Mouse (Mus musculus): ENCODE results near the gene Slc9b2.

Gene Slc9b2

DNA sequence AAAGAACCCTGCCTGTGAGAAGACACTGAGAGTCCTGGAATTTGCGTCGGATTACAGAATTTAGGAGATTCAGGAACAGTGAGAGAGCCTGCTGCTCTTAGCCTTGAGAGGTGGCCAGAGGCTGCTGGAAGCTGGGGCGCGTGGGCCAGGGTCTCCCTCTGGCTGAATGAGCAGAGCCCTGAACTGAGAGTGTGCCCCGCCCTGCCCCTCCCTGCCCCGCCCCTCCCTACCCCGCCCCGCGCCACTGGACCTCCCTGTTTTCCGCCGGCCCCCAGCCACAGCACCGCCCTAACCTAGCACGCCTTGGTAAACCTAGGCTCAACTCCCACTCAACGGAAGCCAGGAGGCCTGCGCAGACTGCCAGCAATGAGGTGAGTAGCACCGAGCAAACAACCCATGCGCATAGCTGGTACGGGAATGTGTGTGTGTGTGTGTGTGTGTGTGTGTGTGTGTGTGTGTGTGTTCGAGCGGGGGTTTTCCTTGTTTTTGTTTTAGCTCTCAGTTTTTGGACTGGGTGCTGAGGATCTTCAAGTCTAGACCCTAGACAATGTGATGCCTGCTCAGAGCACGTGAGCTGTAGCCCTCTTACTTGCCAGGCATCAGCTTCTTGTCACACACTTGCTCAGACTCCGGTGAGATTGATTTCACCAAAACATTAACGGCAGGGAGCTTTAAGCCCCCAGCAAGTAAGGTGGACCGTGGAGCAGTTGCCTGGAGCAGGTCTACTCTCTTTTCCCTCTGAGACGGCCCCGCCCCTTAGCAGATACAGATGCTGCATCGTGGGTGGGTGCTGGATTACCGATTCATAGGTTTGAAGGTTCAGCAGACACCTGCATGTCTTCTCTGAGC lies at the start of gene Slc9b2:
TSS of gene Slc9b2 (plus strand) at position 290 of the 849 bp plus-strand sequence.
- DNase-seq (ENCODE audit: low read depth, low spot score), result no peak

DNA sequence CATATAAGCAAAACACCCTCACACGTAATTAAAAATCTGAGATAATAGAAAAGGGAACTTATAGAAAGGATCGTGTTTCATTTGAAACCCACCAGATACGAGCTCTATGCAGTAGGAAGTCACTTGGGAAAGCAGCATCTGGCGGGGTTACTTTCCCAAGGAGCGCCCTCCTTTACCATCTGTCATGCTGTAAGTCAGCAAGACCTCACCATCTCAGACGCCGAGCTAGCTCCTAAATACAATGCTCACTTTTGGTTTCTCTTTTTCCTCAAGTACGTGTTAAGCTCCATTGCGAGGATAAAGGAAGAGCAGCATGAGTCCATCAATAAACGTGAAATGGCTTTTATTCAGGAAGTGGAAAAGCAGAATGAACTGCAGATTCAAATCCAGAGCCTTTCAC lies 48.6 kb upstream of the Slc9b2 start:
- no peak for DNase-seq (ENCODE audit: low read depth, low spot score)

DNA sequence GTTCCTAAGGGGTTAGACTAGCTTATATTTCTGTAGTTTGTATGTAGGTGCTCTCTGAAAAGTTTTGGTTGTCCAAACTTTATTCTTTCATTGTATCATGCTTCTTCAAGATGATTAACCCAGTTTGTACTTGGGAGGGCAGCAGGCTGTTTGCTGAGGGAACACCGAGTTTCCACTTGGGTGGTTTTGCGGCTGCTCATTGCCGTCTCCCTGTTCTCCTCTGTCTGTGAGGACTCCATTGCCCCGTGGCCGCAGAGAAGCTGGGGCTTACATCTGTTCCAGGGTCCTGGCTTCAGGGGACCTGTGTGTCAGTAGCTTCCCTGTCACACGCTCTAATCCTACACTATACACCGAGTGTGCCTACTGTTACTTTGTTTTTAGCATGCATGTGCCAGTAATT lies 47.3 kb upstream of the Slc9b2 start:
- DNase-seq (ENCODE audit: low read depth, low spot score), result no peak

DNA sequence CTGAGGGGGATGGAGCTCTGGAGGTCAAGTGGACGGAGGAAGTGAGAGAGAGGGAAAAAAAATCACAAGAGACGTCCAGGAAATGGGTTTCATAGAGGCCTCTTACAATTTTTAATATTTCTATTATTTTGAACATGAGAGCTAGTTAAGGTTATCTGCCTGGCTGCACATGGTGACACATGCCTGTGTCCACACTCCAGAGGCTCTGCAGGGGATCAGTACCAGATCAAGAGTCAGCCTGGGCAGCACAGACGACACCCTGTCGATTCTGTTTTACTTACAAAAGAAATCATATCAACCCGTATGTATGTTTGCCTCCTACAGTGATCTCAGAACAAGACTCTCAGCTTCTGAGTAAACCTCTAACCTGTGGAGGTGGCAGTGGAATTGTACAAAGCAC lies 38.9 kb upstream of the Slc9b2 start:
- DNase-seq (ENCODE audit: low read depth, low spot score), result no peak

DNA sequence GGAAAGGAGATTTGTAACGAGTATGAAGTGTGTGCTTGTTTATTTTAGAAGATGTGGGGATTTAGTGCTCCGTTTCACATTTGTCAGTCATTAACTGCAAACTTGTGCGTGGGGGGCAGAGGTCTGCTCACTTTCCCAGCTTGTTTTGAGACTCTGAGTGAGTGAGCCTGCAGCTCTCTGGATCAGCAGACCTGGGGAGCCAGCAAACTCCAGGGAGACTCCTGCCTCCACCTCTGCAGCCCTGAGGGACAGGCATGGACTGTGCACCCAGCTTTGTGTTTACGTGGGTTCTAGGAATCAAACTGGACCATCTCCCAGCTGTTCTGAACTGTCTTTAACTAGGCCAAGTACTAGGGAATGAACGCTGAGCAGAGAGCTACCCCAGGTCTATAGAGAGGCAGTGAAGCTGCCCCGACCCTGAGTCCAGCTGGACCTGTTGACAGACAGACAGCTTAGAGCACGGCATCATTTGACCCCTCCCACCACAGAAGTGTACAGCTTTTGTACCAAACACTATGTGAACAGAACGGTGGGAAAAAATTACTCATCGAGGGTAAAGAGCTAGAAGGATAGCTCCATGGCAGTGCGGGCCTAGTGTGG lies 38.0 kb upstream of the Slc9b2 start:
- DNase-seq (ENCODE audit: low read depth, low spot score), result no peak

DNA sequence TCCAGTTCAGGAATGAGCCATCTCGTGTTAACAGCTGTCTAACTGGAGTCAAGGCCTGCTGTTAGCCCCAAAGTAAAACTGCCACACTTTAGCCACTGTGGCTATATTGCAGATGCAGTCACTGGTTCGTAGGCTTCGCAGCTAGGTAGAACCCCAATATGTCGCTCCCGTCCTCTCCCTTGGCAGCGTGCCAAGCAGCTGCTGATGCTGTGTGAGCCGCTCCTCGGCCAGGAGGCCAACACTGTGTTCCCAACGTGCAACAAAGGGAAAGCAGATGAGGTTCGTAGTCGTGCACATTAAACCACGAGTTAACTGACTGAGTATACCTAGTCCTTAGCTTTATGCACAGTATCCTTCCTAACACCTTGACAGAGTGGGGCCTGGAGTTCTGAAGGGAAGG lies 34.9 kb upstream of the Slc9b2 start:
- no peak for DNase-seq (ENCODE audit: low read depth, low spot score)

DNA sequence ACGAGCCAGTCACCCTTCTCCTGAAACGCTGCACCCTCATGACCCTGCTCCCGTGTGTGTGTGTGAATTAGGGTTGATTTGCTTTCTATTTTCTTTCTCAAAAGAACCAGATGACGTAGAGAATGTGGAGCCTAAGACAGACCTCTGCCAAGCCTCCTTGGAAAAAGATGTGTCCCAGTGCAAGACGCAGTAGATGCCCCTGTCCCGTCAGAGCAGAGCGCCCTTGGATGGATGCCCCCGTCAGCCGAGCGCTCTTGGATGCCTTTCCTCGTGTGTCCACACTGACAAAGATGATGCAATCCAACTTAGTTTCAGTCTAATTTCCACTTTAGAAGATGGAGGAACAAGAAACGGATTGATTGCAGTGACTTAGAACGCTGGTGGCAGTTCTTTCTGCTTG lies 34.5 kb upstream of the Slc9b2 start:
- no peak for DNase-seq (ENCODE audit: low read depth, low spot score)

DNA sequence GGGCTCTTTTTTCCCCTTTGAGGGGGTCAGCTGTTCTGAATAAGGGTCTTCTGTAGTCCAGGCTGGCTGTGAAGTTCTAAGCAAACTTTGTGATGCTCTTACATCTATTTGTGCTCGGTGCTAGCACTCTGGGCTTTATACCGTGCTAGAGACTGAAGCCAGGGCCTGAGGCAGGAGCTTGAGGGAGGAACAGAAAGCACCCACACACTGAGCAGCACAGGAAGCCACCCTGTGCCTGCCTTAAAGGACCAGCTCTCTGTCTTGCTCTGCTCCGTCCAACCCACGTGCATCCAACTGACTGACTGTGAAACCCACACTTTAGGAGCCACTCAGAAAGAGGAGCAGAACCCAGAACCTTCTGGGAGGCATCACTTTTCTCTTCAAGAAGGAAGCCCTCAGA lies 27.3 kb upstream of the Slc9b2 start:
- DNase-seq (ENCODE audit: low read depth, low spot score), result no peak

DNA sequence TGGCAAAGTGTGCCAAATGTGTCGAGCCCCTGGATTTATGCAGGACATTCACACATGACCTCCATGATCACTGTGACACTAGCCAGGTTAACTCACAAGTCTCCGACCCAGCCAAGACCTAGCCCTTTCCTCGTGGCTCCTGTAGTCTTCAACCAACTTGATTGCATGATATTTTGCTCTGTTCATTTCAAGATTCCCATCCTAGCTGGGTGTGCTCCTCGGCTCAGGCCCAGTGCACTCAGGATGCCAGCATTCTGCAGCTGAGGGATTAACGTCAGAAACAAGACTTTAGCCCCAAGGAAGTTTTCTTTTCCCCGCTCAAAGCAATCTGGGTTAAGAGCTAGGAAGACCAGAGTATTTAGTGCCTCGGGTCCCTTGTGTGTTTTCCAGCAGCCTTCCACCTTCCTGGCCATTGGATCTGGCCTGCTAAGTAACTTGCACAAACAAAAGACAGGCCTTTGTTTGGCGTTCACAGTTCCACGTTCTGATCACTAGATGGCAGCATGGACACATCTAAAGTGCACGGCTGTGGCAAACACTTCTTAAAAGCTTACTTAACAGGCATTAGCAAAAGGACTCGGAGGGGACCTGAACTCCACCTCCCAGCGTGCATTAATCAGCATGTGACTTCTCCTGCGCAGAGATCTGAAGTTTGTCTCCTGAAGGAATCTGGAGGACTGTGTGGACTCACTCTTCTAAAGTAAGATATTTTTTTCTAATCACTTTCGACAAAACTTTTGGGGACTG lies 26.7 kb upstream of the Slc9b2 start, which contains the start of gene Bdh2:
TSS of gene Bdh2 (plus strand) at position 553 of the 747 bp plus-strand sequence.
- peak; percentile 58 for DNase-seq (ENCODE audit: low read depth, low spot score)

DNA sequence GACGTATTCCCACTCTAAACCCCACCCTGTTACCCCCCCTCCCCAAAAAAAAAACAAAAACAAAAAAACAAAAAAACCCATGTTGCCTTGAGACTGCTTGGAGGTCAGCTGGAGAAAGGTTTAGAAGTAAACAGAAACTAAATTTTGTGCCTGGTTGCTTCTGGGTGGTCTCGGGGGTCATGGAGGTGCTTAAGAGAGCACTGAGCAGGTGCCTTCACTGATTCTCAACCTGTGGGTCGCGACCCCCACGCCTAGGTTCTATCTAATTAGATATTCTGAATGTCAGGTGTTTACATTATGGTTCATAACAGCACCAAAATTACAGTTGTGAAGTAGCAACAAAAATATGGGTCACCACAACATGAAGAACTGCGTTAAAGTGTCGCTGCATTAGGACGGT lies 25.8 kb upstream of the Slc9b2 start:
- DNase-seq (ENCODE audit: low read depth, low spot score), result no peak

DNA sequence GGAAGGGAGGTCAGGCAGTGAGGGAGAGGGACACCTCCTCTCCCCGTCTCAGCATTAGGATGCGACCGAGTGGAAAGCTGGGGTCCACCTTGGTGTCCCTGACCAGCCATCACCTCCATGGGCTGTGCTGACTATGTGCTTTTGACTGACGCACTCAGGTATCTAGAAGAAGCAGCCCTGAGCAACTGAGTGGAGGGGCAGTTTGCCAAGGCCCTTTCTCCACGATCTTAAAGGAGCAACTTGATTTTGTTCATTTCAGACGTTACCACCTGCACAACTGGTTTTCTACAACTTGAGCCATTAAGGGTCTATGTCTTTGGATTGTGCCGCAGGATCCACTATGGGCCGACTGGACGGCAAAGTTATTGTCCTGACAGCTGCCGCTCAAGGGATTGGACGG lies 22.2 kb upstream of the Slc9b2 start:
- no peak for DNase-seq (ENCODE audit: low read depth, low spot score)

DNA sequence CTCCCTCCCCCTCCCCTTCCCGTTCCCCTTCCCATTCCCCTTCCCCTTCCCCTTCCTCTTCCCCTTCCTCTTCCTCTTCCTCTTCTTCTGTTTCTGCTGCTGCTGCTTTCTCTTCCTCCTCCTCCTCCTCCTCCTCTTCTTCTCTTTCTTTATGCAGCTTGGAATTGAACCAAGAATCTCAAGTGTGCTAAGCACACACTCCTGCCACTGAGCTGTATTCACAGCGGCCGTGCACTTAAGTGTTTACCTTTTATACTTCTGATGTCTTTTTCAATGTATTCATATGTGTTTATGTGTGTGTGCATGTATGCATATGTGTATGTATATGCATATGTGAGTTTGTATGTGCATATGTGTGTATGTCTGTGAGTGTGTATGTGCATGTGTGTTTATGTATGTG lies 21.7 kb upstream of the Slc9b2 start:
- DNase-seq (ENCODE audit: low read depth, low spot score), result no peak

DNA sequence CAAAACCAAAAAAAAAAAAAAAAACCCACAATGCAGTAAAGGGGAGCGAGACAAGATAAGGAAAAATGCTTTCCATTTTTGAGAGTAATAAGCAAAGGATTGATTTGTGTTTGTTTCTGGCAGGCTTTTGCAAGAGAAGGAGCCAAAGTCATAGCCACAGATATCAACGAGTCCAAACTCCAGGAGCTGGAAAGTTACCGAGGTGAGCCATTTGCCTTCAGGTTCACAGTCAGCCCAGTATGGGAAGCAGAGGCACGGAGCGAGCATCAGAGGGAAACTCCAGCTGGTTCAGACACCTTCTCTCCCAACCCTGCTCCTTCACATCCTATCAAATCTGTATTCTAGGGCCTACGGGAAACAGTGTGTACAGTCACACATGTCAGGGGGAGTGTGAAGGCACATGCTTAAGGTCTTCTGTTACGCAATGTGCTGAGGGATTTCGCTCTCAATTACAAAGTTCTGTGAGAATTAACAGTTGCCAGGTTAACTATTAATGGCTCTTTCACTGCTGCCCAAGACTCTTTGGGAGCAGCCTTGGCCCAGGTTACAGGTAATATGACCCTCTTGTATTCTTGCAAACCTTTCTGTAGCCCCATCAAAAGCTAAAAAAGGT lies 19.3 kb upstream of the Slc9b2 start:
- no peak for DNase-seq (ENCODE audit: low read depth, low spot score)

DNA sequence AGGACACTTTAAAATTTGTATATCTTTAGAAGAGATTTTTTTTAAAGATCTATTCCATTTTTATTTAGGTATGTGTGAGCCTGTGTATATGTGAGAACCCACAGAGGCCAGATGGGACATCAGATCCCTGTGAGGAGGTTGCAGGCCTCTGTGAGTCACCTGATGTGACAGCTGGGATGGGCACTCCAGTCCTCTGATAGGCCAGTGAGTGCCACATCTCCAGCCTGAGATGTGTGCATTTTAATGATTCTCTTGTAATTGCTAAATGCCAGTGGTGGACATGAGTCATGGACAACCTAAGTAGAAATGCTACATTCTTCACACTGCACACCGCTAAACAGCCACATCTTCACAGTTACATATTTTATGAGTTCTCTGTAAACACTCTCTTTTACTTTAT lies 18.4 kb upstream of the Slc9b2 start:
- DNase-seq (ENCODE audit: low read depth, low spot score), result no peak

DNA sequence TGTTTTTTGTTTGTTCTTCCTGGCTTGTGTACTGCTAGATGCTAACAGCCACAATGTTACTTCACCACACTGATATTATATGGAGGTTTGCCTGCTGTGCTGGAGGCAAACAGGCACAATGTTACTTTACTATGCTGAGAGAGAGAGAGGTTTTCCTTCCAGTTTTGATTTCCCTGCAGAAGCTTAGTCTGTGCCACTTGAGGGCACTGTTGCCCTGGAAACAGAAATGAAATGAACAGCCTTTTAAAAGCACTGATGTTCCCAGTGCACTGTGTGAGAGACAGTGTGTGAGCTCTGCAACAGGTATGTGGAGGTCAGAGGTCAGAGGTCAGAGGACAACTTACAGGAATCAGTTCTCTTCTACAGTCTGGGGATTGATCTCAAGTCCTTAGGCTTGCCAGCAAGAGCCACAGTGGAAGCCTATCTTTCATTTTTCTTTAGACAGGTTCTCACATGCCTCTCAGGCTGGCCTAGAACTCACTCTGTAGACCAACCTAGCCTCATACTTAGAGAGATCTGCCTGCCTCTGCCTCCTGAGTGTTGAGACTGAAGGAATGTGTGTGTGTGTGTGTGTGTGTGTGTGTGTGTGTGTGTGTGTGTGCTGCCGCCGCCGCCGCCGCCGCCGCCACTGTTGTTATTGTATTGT lies 17.1 kb upstream of the Slc9b2 start:
- DNase-seq (ENCODE audit: low read depth, low spot score), result peak; percentile 52

DNA sequence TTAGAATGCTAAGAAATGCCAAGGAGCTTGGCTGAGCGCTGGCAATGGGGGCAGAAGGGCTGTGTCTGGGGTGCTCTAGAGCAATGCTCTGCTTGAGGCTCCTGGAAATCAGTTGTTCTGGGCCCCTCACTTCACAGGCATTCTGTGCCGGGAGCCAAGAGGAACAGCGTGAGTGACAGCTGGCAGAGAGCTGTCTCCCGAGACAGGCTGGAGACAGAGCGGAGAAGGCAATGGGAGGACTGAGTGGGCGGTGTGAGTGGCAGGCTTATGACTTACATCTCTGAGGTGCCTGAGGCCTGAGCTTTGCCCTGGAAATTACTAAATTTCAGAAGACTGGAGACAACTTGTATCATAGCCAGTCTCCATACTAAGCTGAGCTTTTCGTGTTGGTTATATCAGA lies 13.8 kb upstream of the Slc9b2 start:
- DNase-seq (ENCODE audit: low read depth, low spot score), result no peak

DNA sequence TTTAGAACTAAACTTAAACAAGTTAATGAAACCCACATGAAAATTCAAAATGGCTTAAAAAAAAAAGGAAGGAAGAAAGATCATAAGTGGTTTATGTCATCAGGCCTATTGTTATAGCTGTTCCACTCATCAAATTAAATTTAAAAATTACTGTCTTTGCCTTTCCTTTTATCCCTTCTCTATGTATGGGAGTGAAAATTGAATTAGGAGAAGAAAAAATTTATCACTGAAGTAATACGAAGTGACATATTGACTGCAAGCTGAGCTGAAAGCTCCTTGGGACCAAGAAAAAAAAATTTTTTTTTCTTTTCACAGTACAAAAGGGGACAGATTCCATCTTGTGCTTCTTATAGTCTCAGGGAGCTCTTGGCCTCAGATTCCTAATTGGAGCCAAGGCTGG lies 11.9 kb upstream of the Slc9b2 start:
- DNase-seq (ENCODE audit: low read depth, low spot score), result no peak

DNA sequence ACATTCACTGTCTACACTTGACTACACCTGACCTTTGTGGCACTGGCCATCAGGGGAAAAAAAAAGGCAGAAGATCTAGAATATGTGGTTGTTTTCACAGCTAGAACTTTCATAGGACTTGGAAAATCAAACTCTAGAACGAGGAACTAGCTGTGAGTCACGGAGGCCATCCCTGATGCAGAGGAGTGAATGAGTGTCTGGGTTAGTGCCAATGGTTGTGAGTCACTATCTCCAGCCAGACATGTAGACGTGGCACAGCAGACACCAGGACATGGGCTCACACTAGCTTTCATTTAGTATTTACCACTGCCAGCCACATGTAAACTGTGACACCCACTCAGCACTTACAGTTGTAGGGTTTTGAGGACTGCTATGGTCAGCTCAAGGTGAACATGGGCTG lies 8.9 kb upstream of the Slc9b2 start:
- DNase-seq (ENCODE audit: low read depth, low spot score), result no peak

DNA sequence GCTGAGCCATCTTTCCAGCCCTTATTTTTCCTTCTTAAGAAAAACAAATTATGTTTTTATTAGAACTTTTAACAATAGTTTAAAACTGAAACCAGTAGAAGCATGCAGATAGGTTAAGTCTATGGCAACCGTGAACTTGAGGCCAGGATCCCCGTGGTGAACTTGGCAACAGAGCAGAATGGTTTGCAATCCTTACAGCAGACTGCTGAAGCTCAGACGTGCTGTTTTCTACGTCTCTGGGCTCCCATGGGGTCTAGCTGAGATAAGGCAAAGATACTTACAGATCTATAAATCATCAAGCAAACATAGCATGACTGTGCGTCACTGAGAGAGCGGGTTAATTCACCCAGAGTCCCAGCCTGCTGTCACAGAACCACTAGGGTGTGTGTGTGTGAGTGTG lies 7.4 kb upstream of the Slc9b2 start:
- DNase-seq (ENCODE audit: low read depth, low spot score), result no peak

DNA sequence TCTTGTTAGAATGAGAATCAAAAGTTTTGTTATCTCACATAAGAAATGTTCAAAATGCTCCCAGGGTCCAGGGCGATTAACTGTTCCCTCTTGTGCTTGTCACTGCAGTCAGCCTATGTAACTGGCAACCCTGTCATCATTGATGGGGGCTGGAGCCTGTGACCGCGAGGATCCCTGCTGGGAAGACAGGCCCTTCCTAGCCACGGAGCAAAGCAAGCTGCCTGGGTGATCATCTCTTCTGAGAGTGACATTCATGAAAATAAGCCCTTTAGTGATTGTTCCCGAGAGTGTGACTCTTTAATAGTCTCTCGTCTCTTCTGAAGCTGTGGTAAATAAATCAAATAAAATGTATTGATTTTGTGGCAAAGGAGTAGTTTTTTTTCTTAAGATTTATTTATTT lies 3.4 kb upstream of the Slc9b2 start:
- no peak for DNase-seq (ENCODE audit: low read depth, low spot score)

DNA sequence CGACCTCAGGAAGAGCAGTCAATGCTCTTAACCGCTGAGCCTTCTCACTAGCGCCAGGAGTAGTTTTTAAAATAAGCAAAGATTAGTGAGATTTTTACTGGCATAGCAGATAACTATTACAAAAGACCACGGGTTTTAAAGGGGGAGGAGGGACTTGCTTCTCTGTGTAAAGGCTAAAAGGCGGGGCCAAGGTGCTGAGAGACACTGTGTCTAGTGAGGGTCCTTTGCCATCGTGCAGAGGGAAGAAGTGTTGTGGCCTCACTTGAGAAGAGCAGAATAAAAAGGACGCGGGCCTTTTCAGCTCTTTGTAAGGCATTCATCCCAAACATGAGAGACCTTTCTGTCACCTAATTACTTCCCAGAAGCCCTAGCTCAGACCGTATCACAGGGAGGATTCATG lies 2.9 kb upstream of the Slc9b2 start:
- DNase-seq (ENCODE audit: low read depth, low spot score), result no peak

Measured in telencephalon, adult 2 months (tissue).